Comparison of ENCODE assay signal across 8 mouse cellular contexts in genomic region chr9:122352025-122352392, GRCm38 (mm10). TPM values are rescaled to one million over a fixed set of nuclear protein-coding genes. Genes with fewer than 3 reads are reported as not detected.
DNase-seq lines count a peak whose midpoint lies in the region; ATAC-seq and TF ChIP-seq lines count a peak whose summit lies in the region.

No protein-coding gene starts in this region.

- no peak for DNase-seq in lung, postnatal 0 days (ENCODE audit: low spot score)
- DNase-seq in lung, postnatal 4 days = no peak
- DNase-seq in embryonic facial prominence, embryonic 14.5 days (ENCODE audit: low spot score) = peak; percentile 23
- DNase-seq in left cerebral cortex, adult 18-20 months (ENCODE audit: low spot score in 2 of 2) = no peak
- no peak for DNase-seq in thymus, postnatal 0 days (ENCODE audit: low spot score)
- no peak for DNase-seq in adrenal gland, adult (ENCODE audit: inconsistent age in 2 of 2, low spot score in 1 of 2)

- under 1% methylated on average over 29 of the region's 30 CpGs for WGBS in lung, postnatal 0 days
- under 1% methylated on average over 20 of the region's 30 CpGs for WGBS in embryonic facial prominence, embryonic 14.5 days
- WGBS in limb, embryonic 12.5 days = under 1% methylated on average over 30 of the region's 30 CpGs
- under 1% methylated on average over 30 of the region's 30 CpGs for WGBS in stomach, embryonic 14.5 days

- peak overlapping the region; percentile 95 for H3K27ac ChIP-seq in lung, postnatal 0 days (ENCODE audit: low read length)
- peak overlapping the region; percentile 56; the same call in 1 of the 2 replicates for H3K27ac ChIP-seq in embryonic facial prominence, embryonic 14.5 days (replicated peaks; ENCODE audit: low read depth, low read length)
- H3K27ac ChIP-seq in limb, embryonic 12.5 days = peak overlapping the region; percentile 45; the same call in 1 of the 2 replicates
- no peak overlapping the region for H3K27ac ChIP-seq in stomach, embryonic 14.5 days (ENCODE audit: low read length)

- H3K27me3 ChIP-seq in lung, postnatal 0 days (replicated peaks; ENCODE audit: insufficient read depth, low read length) = no peaks in the 10 kb centered on the region
- H3K27me3 ChIP-seq in embryonic facial prominence, embryonic 14.5 days (replicated peaks; ENCODE audit: control insufficient read depth, insufficient read depth, low read length) = no peaks in the 10 kb centered on the region
- H3K27me3 ChIP-seq in limb, embryonic 12.5 days = no peaks in the 10 kb centered on the region
- no peaks in the 10 kb centered on the region for H3K27me3 ChIP-seq in stomach, embryonic 14.5 days (ENCODE audit: control insufficient read depth, insufficient read depth, low read length)

- no peaks in the 10 kb centered on the region for H3K9me3 ChIP-seq in lung, postnatal 0 days (ENCODE audit: low read length)
- no peaks in the 10 kb centered on the region for H3K9me3 ChIP-seq in embryonic facial prominence, embryonic 14.5 days (ENCODE audit: control insufficient read depth, low read length)
- no peaks in the 10 kb centered on the region for H3K9me3 ChIP-seq in limb, embryonic 12.5 days
- no peaks in the 10 kb centered on the region for H3K9me3 ChIP-seq in stomach, embryonic 14.5 days (ENCODE audit: control insufficient read depth, low read depth, low read length)

- H3K36me3 ChIP-seq in lung, postnatal 0 days (ENCODE audit: insufficient read depth, low read length) = no peaks in the 10 kb centered on the region
- no peaks in the 10 kb centered on the region for H3K36me3 ChIP-seq in embryonic facial prominence, embryonic 14.5 days (ENCODE audit: control insufficient read depth, insufficient read depth, low read length)
- no peaks in the 10 kb centered on the region for H3K36me3 ChIP-seq in limb, embryonic 12.5 days
- H3K36me3 ChIP-seq in stomach, embryonic 14.5 days (ENCODE audit: control insufficient read depth, insufficient read depth, low read length) = no peaks in the 10 kb centered on the region

- peak; percentile 45 for ATAC-seq in lung, postnatal 0 days
- ATAC-seq in embryonic facial prominence, embryonic 14.5 days (ENCODE audit: low read depth) = no peak
- peak; percentile 22; the same call in 1 of the 2 replicates for ATAC-seq in limb, embryonic 12.5 days (ENCODE audit: insufficient number of reproducible peaks, insufficient read depth, low FRiP score, low TSS enrichment, low read depth)
- no peak for ATAC-seq in stomach, embryonic 14.5 days (ENCODE audit: insufficient number of reproducible peaks, insufficient read depth, low FRiP score, low read depth)

- peak overlapping the region; percentile 88 for H3K9ac ChIP-seq in lung, postnatal 0 days (replicated peaks; ENCODE audit: low read depth)
- peak overlapping the region; percentile 77 for H3K9ac ChIP-seq in embryonic facial prominence, embryonic 14.5 days (ENCODE audit: low read depth, low read length)
- peak overlapping the region; percentile 87 for H3K9ac ChIP-seq in limb, embryonic 12.5 days (replicated peaks)
- H3K9ac ChIP-seq in stomach, embryonic 14.5 days (replicated peaks; ENCODE audit: low read depth, low read length) = peak overlapping the region; percentile 70

- H3K4me1 ChIP-seq in lung, postnatal 0 days (ENCODE audit: insufficient read depth, low read depth, low read length) = peaks cover 3% of the 10 kb centered on the region; the same call in 1 of the 2 replicates
- H3K4me1 ChIP-seq in embryonic facial prominence, embryonic 14.5 days (ENCODE audit: control insufficient read depth, insufficient read depth, low read length) = peaks cover 7% of the 10 kb centered on the region; the same call in 1 of the 2 replicates
- H3K4me1 ChIP-seq in limb, embryonic 12.5 days (replicated peaks) = no peaks in the 10 kb centered on the region
- H3K4me1 ChIP-seq in stomach, embryonic 14.5 days (ENCODE audit: control insufficient read depth, insufficient read depth, low read length) = no peaks in the 10 kb centered on the region

- no peak for TF ChIP-seq EP300 in lung, postnatal 0 days (IDR thresholded peaks at IDR 0.05)

- no peak for TF ChIP-seq CTCF in lung, postnatal 0 days (IDR thresholded peaks at IDR 0.05)

- H3K4me3 ChIP-seq in lung, postnatal 0 days (ENCODE audit: low read depth, low read length) = peak overlapping the region; percentile 79
- H3K4me3 ChIP-seq in embryonic facial prominence, embryonic 14.5 days (ENCODE audit: low read depth, low read length) = peak overlapping the region; percentile 62
- H3K4me3 ChIP-seq in limb, embryonic 12.5 days (replicated peaks) = peak overlapping the region; percentile 69
- peak overlapping the region; percentile 64 for H3K4me3 ChIP-seq in stomach, embryonic 14.5 days (ENCODE audit: low read depth, low read length)

- H3K4me2 ChIP-seq in lung, postnatal 0 days (replicated peaks; ENCODE audit: low read depth, low read length) = peak overlapping the region; percentile 71
- peak overlapping the region; percentile 59 for H3K4me2 ChIP-seq in embryonic facial prominence, embryonic 14.5 days (ENCODE audit: low read depth, low read length)
- H3K4me2 ChIP-seq in limb, embryonic 12.5 days = peak overlapping the region; percentile 65
- H3K4me2 ChIP-seq in stomach, embryonic 14.5 days (replicated peaks; ENCODE audit: low read depth, low read length) = peak overlapping the region; percentile 51

RNA-seq across cellular contexts. Expression of gene Abhd5, which starts 0.6 kb away (rescaled TPM):
- polyA plus RNA-seq in lung, postnatal 0 days (2015; fragmentation: Nextera tagmentation; extraction: Ambion mirVana) = 56.9 and 57.5 TPM in 2 replicates
- polyA plus RNA-seq in embryonic facial prominence, embryonic 14.5 days (2014; fragmentation: Nextera tagmentation; extraction: Ambion mirVana) = 34.9 and 37.4 TPM in 2 replicates
- 22.2 and 26.3 TPM in 2 replicates for polyA plus RNA-seq in limb, embryonic 12.5 days (2016; fragmentation: Nextera tagmentation; extraction: Ambion mirVana)
- polyA plus RNA-seq in stomach, embryonic 14.5 days (2014; fragmentation: Nextera tagmentation; extraction: Ambion mirVana) = 23.8 and 24.6 TPM in 2 replicates
- 10 to 100 TPM; 15.4 to 18.2 TPM for total RNA-seq in left cerebral cortex, adult 18-20 months (2021)
- 9.6 and 10.5 TPM in 2 replicates for polyA plus RNA-seq in thymus, postnatal 0 days (2015; fragmentation: Nextera tagmentation; extraction: Ambion mirVana)

RNA-seq across cellular contexts. Expression of gene Ano10, which starts 57.8 kb away (rescaled TPM):
- polyA plus RNA-seq in lung, postnatal 0 days (2015; fragmentation: Nextera tagmentation; extraction: Ambion mirVana) = 37.4 and 41.6 TPM in 2 replicates
- 43.3 and 48.6 TPM in 2 replicates for polyA plus RNA-seq in embryonic facial prominence, embryonic 14.5 days (2014; fragmentation: Nextera tagmentation; extraction: Ambion mirVana)
- polyA plus RNA-seq in limb, embryonic 12.5 days (2016; fragmentation: Nextera tagmentation; extraction: Ambion mirVana) = 31.8 and 33.1 TPM in 2 replicates
- 46.0 and 47.4 TPM in 2 replicates for polyA plus RNA-seq in stomach, embryonic 14.5 days (2014; fragmentation: Nextera tagmentation; extraction: Ambion mirVana)
- 10 to 100 TPM; 29.7 to 30.9 TPM for total RNA-seq in left cerebral cortex, adult 18-20 months (2021)
- 16.9 and 18.5 TPM in 2 replicates for polyA plus RNA-seq in thymus, postnatal 0 days (2015; fragmentation: Nextera tagmentation; extraction: Ambion mirVana)

Comparison
In these comparisons a context has a peak if more than half of its experiments do, and no peak if none do; other contexts are left out.
1. ATAC-seq: peak in lung, postnatal 0 days (single experiment) and limb, embryonic 12.5 days (single experiment); none in embryonic facial prominence, embryonic 14.5 days (single experiment) and stomach, embryonic 14.5 days (single experiment).
2. Peak in every context shown above with its lines, with median percentiles within 50 percentile points of each other: H3K4me2 ChIP-seq, H3K4me3 ChIP-seq and H3K9ac ChIP-seq.